Mouse (Mus musculus) MN1 (cell line): ENCODE measurements around the gene Thumpd1.

Experiments used
- DNase-seq: peaks from one replicate; pipeline ENCODE4 v3.0.0-alpha.2; 2016; ENCODE audit warnings: low spot score

The Thumpd1 gene

GRCm38 (mm10) chr7:119670395-119670794 is 50.2 kb downstream of the Thumpd1 start:
- no peak for DNase-seq

GRCm38 (mm10) chr7:119667893-119668292 is 52.7 kb downstream of the Thumpd1 start:
- no peak for DNase-seq
